Mouse (Mus musculus) thymus, postnatal 14 days (tissue): ENCODE measurements around the gene Lrg1.

Experiments used
- DNase-seq: peaks from one replicate; pipeline ENCODE4 v3.0.0; 2021

Lrg1 gene

DNA sequence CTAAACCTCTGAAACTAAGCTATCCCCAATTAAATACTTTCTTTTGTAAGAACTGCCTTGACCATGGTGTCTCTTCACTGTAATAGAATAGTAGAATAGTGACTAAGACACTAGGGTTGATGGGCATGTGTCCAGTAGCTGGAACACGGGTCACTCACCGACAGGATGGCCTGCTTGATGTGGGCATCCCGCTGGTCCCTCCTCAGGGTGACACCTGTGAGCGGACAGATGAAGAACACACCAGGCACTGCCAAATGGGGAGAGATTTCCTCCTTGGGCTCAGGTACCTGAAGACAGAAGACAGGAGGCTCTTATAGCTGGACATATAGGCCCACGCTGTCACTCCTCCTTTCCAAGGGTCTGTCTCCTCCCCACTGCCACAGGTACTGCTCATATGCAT is 49.6 kb downstream of the Lrg1 start:
- DNase-seq = no peak

DNA sequence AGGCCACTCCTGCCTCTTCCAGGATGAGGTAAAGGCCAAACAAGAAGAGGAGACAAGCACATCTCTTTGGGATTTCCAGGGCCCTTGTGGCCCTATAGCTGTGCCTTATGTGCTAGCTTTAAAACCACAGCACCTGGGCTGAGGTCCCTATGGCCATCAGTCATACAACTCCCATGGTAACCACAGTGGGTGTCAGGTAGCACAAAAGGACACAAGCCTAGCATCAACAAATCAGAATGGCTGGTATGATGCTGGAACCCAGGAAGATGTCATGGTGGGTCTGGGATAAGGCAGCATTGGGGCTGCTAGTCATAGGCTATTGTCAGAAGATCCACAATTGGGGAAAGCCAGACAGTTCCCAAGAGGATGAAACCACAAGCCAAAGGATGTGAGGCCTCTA is 50.7 kb downstream of the Lrg1 start:
- no peak for DNase-seq
